Mouse (Mus musculus) embryo, embryonic 10 days (tissue): Measurements from ENCODE around the gene Obscn.

Source experiments
- DNase-seq: peaks from one replicate; pipeline ENCODE4 v3.0.0-alpha.2; 2015; ENCODE audit warnings: low spot score

Gene Obscn

DNA sequence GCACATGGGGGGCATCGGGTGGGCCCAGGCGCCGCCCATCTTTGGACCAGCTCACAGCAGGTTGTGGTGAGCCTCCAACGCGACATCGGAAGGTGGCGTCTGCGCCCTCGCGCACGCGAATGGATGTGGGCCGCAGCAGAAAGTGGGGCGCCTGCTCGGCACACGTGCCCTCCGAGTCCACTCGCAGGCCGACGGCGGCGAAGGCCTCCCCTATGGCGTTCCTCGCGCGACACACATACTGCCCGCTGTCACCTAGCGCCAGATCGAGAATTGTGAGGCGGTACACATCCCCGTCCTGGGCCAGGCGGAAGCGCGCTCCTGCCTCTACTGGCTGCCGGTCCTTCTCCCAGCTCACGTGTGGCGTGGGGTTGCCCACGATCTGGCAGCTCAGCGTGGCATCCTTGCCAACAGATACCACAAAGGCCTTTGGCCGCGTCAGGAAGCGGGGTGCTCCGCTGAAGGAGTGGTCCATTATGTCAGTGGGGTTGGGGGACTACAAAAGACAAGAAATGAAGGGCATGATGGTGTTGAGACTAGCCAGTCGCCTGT, at the start of gene Obscn:
TSS of gene Obscn (minus strand) at position 499 of the 549 bp plus-strand sequence.
- no peak for DNase-seq

DNA sequence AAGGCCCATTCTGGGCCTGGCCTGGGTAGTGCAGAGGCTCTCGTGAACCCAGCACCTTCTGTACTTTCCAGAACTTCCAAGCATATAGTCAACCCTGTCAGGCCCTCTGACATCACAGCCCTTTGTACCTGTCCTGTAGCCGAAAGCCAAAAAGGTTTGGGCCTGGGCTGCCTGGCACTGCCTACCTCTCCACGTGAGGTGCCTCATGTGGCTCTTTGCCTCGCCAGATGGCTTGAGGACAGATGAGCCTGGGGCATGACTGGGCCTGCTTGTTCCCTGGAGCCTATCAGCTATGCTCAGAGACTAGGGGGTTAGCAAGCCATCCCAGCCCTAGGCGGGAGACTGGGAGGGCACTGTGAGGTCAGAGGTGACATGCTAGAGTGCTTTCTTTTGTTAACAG, 49.3 kb upstream of the Obscn start:
- DNase-seq = no peak

DNA sequence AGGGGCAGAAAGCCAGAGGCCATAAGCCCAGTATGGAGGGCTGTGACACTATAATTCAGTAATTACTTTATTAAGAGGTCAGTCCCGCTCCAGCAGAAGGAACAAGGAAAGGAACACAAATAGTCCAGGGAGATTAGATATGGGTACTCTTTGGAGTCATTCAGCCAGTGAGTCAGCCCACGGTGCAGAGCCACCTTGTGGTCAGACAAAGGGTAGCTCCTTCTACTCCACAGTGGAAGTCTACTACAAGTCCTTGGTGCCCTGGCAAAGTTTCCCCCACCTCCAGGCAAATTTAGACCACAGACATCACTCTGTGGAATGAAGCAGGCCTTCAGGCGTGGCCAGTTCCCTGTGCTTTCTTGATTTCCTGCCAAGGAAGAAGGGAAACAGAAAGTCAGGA, 47.6 kb upstream of the Obscn start:
- peak; percentile 67 for DNase-seq

DNA sequence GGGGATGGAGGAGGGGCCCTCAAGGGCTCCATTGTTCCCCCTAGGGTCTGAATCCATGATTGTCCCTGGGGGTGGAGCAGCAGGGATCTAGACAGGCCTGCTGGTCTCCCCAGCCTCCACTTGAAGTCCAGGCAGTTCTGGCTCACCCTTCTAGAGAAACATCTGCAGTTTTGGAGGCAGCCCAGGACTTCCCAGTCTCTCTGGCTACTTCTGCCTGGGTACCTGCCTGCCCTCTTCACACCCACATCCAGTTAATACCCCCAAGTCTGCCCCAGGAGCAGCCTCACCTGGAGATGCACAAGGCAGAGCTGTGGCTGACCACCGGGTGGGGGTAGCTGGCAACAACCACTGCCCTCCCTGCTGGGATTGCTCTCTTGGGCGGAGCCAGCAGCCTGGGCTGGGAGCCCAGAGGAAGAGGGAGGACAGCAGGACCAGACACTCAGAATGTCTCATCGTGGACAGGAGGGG, 46.7 kb upstream of the Obscn start, which contains the start of gene Gjc2:
TSS of gene Gjc2 (minus strand) at position 350 of the 468 bp plus-strand sequence.
- no peak for DNase-seq

DNA sequence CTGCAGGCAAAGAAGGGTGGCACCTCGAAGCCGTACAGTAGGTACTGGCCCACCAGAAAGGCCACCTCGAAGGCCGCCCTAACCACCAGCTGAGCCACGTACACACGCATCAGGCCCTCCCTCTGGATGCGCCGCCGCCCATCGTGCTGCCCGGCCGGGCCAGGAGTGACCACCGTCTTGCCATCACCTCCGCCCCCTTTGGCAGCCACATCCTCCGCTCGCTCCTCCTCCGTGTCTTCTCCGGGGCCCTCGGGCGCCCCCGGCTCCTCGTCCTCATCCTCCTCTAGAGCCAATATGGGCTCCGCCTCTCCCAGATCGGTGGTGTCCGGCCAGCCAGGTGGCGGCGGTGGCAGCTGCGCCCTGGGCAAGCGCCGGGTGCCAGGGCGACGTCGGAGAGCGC, 40.7 kb upstream of the Obscn start:
- DNase-seq = no peak

DNA sequence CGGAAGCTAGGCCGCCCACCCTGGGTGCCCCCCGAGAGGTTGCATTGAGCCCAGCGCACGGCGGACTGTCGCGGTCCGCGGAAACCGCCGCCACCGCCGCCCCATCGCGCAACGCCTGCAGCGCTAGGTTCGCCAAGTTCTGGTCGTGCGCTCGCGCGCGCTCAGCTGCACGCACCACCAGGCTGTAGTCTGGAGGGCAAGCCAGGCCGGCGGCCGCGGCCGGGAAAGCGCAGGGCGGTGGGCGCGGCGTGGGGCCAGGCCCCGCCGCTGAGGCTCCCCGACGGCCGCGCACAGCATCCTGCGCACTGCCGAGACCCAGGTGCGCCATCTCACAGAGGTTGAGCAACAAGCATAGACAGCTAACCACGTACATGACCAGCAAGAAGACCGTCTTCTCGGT, 40.3 kb upstream of the Obscn start:
- DNase-seq = no peak

DNA sequence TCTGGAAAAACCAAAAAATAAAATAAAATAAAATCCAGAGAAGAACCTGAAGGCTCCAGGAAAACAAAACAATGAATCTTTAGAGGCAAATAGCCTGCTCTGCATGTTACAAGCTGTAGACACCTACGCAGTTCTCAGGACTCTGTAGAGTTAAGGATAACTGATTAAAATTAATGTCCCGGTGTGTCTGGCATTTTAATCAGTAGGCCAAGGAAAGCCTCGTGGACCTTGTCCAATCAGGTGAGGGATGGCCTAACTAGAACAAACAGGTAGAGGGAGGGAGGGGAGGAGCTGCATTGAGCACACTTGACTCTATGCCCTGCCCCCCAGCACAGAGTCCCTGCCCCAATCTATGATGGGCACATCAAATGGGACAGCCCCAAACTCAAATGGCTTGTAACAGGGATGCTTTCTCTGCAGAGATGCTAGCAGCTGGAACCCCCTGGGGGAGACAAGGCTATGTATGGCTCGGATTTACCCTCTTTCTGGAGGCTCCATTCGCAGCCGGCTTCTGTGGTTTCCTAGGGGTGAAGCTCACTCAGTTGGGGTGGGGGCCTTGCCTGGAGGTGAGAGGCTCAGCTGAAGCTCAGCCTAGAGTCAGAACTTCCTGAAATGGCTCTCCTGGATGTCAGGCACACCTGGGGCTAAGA, 38.1 kb upstream of the Obscn start:
- DNase-seq = no peak

DNA sequence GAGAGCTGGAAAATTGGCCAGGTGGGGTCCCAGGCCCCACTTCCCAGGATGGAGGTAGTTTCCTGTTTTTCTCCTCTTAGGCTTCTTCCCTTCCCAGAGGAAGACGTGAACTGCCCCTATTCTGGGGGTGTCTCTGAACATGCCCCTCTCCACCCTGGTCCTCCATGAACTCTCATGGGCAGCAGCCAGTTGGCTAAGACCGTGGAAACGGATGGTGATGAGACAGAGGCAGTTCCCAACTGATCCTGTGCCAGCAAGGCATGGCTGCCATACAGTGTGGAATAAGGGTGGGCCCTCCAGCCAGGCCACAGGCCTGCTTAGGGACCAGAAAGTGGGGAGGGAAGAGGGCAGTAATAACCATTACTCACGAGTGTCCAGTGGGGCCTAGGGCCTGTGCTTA, 34.3 kb upstream of the Obscn start:
- DNase-seq = no peak

DNA sequence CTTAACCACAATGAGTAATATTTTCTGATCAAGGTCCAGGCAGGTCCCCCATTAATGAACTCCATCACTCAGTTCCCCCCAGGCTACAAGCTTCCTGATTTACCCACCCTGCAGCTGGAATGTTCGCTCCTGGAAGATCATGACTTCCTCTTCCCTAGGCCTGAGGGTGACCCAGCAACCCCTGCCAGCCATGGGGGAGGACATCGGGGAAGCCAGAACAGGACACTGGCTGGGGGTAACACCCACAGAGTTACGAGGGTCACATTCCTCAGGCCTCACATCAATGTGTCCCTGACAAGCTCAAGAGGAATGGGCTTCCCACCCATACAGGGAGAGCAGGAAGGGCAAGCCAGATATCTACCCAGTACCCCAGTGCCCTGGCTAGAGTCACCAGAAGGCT, 33.6 kb upstream of the Obscn start:
- no peak for DNase-seq

DNA sequence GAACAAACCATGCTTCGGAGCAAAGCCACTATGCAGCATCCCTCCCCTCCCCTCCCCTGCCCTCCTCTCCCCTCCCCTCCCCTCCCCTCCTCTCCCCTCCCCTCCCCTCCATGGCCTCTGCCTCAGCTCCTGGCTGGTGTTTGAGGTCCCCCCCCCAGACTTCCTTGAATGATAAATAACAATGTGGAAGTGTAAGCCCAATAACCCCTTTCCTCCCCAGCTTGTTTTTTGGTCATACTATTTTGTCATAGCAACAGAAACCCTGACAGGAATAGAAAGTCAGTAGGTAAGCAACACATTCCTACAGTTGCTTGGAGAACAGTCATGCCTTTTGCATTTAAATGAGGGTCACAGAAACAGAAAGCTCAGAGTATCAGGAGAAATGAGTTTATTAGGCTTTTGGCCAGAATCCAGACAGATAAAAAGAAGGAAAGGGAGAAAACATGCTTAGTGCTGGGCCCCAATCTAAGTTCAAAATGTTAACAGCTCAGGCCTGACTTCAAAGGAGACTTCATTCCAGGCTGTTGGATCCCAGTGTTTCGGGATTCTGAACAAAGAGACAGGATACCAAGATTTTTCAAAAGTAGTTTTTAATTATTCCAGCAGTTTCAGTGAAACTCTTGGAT, 29.5 kb upstream of the Obscn start:
- DNase-seq = no peak

DNA sequence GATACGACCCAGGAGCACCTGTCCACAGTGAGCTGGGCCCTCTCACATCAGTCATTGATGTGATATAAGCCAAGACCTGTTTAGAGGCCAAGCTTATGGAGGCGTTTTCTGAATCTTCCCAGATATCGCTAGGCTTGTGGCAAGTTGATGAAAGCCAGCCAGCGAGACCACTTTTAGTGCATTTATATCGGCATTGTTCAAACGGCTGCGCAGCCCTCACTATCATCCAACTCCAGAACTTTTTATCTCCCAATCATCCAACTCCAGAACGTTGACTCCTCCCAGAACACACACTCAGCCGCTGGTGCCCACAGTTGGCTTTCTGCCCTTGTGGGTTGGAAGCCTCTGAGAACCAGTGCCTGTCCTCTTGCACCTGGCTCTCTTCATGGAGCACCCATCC, 28.2 kb upstream of the Obscn start:
- no peak for DNase-seq

DNA sequence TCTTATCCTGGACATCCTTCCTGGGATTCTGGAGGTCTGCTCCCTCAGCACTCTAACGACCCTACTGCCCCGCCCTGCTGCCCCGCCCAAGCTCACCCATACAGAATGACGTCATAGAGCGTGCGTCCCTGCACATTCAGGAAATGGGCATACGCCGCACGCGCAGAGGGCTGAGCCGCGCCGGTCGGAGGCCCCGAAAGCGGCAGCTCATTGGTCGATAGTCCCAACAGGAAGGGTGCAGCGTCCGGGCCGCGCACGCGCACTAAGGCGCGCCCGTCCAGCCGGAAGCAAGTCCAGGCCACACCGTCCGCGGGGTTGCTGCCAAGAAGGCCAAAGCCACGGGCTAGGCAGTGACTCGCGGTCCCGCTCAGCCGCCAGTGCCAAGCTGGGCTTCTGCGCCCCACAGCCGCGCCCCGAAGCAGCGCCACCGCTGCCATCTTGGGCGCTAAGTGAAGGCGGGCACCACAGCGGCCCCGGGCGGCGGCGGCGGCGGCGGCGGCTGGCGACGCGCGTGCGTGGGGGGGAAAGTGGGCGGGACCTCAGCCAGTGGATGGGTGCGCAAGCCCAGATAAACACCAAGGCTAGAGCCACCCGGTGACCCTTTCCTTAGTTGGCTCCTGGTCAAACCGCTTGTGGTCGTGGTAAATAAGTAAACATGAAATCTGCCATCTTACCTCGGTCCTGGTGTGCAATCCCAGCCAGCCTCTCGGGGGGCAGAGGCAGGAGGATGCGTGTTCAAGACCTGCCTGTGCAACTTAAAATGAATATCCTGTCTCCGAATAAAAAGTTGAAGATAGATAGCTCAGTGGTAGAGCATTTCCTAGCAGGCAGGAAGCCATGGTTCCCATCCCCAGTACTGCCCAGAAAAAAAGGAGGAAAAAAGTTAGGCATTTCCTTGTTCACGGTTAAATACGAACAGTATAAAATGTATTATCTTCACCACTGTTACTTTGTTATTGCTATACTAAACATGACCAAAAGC, 27.3 kb upstream of the Obscn start, which contains the start of gene Iba57:
TSS of gene Iba57 (minus strand) at position 485 of the 982 bp plus-strand sequence.
- DNase-seq = peak; percentile 99

DNA sequence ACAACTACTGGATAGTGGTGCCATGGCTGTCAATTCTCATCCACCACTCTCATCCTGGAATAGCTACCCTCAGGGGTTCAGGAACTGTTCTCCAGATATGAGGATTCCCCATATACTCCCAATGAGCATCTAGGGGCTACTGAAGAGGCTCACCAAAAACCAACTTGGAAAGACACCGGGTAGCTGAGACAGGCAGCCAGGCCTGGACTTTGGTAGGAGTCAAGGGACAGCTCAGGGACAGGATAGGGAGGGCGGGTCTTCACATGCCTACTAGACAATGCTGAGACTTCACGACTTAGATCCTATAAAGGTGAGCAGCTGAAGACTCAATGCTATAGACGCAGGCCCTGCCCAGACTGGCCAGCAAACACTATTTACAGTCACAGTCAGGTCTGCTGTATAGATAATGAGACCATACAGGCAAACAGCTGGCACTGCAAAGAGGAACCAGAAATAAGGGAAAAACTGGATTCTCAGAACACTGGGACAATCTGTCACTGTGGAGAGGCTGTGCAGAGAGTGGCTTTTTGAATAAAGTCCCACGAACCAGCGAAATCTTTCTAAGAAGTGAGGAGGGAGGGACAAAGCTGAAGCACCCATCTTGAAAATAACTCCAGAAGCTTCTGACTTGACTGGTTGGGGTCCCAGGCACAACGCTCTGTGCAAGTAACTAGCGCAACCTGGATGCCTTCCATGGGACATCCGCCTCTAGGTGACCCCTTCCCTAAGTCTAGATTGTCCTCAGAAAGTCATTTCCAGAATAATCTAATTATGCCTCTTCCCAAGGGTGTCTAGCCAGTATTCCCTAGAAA, 26.4 kb upstream of the Obscn start:
- DNase-seq = no peak

DNA sequence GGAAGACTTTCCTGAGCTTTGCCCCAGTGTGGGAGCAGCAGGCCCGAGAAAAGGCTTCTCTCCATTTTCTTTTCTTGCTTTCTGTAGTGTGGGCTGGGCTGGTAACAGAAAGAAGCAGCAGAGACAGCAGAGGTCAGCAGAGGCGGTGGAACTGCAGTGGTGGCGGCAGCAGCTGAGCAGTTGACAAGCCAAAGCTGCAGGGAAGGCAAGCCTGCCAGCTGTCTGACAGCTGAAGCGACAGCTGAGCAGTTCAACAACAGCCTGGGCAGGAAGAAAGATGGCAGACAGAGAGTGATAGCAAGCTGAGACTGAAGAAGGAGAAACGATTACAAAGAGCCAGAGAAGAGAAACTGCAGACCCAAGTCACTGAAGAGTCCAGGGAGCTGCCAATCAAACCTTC, 25.2 kb upstream of the Obscn start:
- no peak for DNase-seq

DNA sequence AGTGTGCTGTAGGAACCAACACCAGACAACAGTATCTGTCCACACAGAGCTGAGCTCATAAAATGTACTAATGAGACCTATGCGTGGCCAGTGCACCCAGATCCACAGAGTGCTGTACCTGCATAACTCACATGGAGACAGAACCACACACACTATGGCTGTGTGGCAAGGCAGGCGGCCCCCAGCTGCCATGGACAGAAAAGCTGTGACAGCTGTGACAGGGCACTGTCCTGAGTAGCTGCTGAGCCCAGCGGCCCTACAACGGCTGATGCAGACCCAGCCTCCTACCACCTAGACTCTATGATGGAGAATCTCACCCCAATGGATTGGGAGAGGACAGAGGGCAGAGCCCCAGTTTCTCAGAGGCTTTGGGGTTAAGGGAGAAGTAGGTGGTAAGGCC, 23.4 kb upstream of the Obscn start:
- no peak for DNase-seq

DNA sequence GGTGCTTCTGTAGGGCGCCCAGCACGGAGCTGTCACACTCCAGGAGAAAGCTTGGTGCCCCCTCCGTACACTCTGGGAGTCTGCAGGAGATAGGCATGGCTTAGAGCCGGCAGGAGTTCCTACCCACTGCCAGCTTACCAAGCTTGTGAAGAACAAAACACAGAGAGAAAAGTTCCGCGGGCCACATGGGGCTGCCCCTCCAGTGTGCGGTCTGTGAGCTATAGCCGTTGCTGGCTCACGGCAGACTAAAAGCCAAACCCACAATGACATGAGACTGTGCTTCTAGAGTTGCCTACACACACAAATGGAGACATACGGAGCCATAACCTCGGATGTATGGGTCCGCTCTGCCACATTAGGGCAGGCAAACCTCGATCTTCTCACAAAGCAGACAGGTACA, 22.9 kb upstream of the Obscn start:
- DNase-seq = no peak

DNA sequence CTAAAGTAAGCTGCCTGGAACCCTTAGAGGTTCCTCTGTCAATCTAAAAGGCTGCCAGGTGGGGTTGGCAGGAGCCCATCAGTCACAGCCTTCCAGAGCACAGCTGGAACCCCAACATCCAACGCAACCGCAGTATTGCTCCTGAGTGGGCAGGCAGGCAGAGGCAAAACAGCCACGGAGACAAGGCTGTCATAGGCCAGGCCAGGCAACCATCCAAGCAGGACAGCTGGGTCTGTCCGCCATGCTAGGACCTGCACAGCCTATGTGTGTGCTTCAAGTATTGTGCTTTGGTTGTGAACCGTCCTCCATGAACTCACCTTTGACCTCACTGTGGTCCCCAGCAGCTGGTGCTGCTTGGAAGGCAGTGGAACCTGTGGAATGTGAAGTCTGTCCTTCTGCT, 19.7 kb upstream of the Obscn start:
- DNase-seq = no peak

DNA sequence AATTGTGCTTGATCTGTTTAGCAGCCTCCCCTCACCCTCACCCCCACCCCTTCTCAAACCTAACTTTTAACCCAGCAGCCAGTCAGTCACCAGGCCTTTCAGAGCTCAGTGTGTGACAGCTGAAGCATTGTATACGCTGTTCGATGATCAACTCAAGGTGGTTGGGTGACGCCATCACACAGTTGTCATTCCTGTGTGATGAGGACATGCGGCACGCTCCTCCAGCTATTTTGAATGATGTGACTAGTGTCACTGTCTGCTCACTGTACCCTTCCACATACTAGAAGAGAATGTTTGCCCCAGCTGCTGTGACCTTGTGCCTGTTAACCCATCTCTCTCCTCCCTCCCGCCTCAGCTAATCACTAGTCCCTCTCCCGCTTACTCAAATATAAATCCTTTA, 18.0 kb upstream of the Obscn start:
- DNase-seq = no peak

DNA sequence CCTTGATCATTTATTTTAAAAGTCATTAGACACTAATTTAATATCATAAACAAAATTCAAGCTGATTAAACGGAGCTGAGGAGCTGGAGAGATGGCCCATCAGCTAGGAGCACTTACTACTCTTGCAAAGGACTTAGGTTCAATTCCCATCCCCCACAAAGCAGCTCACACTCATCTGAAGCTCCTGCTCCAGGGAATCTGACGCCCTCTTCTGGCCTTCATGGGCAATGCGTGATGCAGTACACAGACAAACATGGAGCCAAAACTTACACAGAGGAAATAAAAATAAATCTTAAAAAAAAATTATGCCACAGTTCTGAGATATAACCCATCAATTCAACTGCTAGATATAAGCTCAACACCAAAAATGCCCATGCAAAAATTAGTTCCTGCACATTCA, 15.5 kb upstream of the Obscn start:
- DNase-seq = no peak

DNA sequence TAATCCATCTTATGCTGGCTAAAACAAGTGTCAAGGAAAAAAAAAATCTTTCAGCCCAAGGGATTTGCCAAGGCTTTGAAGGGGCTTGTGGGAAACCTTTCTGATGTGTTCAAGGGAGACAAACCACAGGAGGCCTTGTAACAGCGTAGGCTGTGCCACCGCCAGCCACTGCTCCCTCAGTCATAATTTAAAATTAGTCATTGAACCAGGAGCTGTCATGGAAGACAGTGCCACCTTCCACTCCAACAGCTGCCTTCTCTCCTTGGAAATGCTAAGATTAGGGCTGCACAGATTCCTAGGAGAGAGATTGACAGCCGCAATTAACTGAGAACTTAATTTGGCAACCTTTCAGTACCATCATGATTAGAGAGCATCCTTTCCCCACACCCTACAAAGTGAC, 13.1 kb upstream of the Obscn start:
- no peak for DNase-seq

DNA sequence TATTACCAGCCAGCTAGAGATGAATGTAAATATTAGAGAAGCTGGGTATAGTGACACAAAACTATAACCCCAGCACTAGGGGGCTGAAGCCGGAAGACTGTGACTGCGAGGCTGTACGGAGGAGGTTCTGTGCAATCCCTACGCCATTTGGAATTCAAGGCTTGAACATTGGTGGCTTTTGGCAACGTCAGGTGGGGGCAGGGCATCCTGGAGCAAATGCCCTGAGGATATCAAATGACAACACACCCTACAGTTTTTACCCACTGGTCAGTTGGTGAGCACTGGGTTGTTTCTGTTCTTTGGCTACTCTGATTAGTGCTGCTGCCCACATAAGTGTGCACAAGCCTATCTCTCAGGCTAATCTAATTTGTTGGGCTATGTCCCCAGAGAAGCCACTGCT, 6.8 kb upstream of the Obscn start:
- no peak for DNase-seq
